Mouse (Mus musculus): ENCODE measurements around the gene Abhd4.

- TF ChIP-seq CTCF (IDR thresholded peaks at IDR 0.05; ENCODE audit: borderline replicate concordance, control insufficient read depth, extremely low read depth, insufficient read depth, low read length, poor library complexity) (no peak), POLR2A (IDR thresholded peaks at IDR 0.05; ENCODE audit: control insufficient read depth, extremely low read depth, insufficient read depth, low read length, poor library complexity) (no peak)
Observed at GRCm38 (mm10) chr14:54246232-54246631, 7.8 kb upstream of the Abhd4 start.

Data from thymus, adult 2 months (tissue).